Comparison of ENCODE assay signal across 35 mouse cellular contexts in the genomic region with DNA sequence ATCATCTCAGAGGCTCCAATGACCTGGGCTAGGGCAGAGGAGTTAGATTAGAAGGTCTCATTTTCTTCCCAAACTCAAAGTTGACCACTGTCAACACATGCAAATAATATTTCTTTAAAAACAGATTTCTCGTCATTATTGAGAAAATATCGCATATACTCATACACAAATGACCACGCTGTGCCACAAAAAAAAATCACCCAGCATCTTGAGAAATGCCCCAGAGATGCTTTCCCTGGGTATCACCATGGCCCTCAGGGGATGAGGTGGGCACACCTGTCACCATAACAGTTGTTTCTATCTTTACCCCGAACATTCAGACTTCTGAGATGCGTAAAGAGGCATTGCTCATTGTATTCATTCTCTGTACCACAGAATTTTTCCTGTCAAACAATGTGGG.
"Had no signal": no experiment of that assay in that cellular context is flagged by ENCODE, and none has a peak within 500 bp of the region (broad histone marks: within the 10 kb centered on the region; RNA-seq: fewer than 3 reads in every experiment).

No protein-coding gene starts in this region.

- H3K4me1 ChIP-seq: heart, embryonic 10.5 days; heart, embryonic 12.5 days; heart, embryonic 13.5 days; heart, embryonic 15.5 days; hindbrain, embryonic 13.5 days; hindbrain, embryonic 15.5 days; intestine, embryonic 15.5 days; kidney, embryonic 15.5 days had no signal

- H3K4me3 ChIP-seq: heart, embryonic 10.5 days; heart, embryonic 12.5 days; heart, embryonic 13.5 days; heart, embryonic 15.5 days; hindbrain, embryonic 10.5 days; hindbrain, embryonic 12.5 days; hindbrain, embryonic 13.5 days; hindbrain, embryonic 15.5 days; intestine, embryonic 15.5 days; kidney, embryonic 15.5 days; layer of hippocampus, adult 2 months had no signal

- H3K36me3 ChIP-seq: heart, embryonic 10.5 days; heart, embryonic 12.5 days; heart, embryonic 13.5 days; heart, embryonic 15.5 days; hindbrain, embryonic 10.5 days; hindbrain, embryonic 12.5 days; hindbrain, embryonic 13.5 days; hindbrain, embryonic 15.5 days; intestine, embryonic 15.5 days; kidney, embryonic 15.5 days had no signal

- H3K4me2 ChIP-seq: heart, embryonic 11.5 days; heart, embryonic 12.5 days; heart, embryonic 13.5 days; heart, embryonic 15.5 days; hindbrain, embryonic 12.5 days; hindbrain, embryonic 13.5 days; hindbrain, embryonic 14.5 days; hindbrain, embryonic 15.5 days; intestine, embryonic 15.5 days; kidney, embryonic 15.5 days had no signal

- H3K9me3 ChIP-seq: heart, embryonic 10.5 days; heart, embryonic 12.5 days; heart, embryonic 13.5 days; heart, embryonic 15.5 days; hindbrain, embryonic 10.5 days; hindbrain, embryonic 12.5 days; hindbrain, embryonic 13.5 days; hindbrain, embryonic 15.5 days; intestine, embryonic 15.5 days; kidney, embryonic 15.5 days had no signal

- H3K9ac ChIP-seq: heart, embryonic 12.5 days; heart, embryonic 13.5 days; heart, embryonic 15.5 days; hindbrain, embryonic 12.5 days; hindbrain, embryonic 13.5 days; hindbrain, embryonic 14.5 days; hindbrain, embryonic 15.5 days; intestine, embryonic 15.5 days; kidney, embryonic 15.5 days had no signal

- DNase-seq: heart, postnatal 10 days; heart, postnatal 14 days; heart, postnatal 36 days; heart, postnatal 4 days; kidney, adult 11 months; kidney, adult 18-20 months; kidney, adult 2 months; kidney, adult 8-10 months; kidney, adult 9 months; kidney, postnatal 10 days; kidney, postnatal 14 days; kidney, postnatal 25 days; kidney, postnatal 36 days; kidney, postnatal 4 days; layer of hippocampus, adult 9-11 months; layer of hippocampus, postnatal 36 days had no signal

- H3K27ac ChIP-seq: heart, embryonic 10.5 days; heart, embryonic 13.5 days; heart, embryonic 15.5 days; hindbrain, embryonic 10.5 days; hindbrain, embryonic 12.5 days; hindbrain, embryonic 13.5 days; hindbrain, embryonic 14.5 days; hindbrain, embryonic 15.5 days; hindbrain, postnatal 0 days; intestine, embryonic 15.5 days; kidney, embryonic 15.5 days; kidney, postnatal 0 days; layer of hippocampus, adult 2 months had no signal

- H3K27me3 ChIP-seq: heart, embryonic 12.5 days; heart, embryonic 13.5 days; heart, embryonic 15.5 days; hindbrain, embryonic 12.5 days; hindbrain, embryonic 13.5 days; hindbrain, embryonic 15.5 days; intestine, embryonic 15.5 days; kidney, embryonic 15.5 days had no signal

- ATAC-seq: hindbrain, embryonic 16.5 days; hindbrain, postnatal 0 days; inflammation-experienced regulatory T-cells, adult 6 months; intestine, embryonic 15.5 days; intestine, embryonic 16.5 days; intestine, postnatal 0 days had no signal
